Mouse (Mus musculus): ENCODE results near the gene Emc9. TPM values are rescaled to one million over a fixed set of nuclear protein-coding genes. Genes with fewer than 3 reads are reported as not detected.

Emc9 gene
- polyA plus RNA-seq (2014; fragmentation: Nextera tagmentation; extraction: Ambion mirVana): 44.5 and 46.2 TPM in 2 replicates

DNA sequence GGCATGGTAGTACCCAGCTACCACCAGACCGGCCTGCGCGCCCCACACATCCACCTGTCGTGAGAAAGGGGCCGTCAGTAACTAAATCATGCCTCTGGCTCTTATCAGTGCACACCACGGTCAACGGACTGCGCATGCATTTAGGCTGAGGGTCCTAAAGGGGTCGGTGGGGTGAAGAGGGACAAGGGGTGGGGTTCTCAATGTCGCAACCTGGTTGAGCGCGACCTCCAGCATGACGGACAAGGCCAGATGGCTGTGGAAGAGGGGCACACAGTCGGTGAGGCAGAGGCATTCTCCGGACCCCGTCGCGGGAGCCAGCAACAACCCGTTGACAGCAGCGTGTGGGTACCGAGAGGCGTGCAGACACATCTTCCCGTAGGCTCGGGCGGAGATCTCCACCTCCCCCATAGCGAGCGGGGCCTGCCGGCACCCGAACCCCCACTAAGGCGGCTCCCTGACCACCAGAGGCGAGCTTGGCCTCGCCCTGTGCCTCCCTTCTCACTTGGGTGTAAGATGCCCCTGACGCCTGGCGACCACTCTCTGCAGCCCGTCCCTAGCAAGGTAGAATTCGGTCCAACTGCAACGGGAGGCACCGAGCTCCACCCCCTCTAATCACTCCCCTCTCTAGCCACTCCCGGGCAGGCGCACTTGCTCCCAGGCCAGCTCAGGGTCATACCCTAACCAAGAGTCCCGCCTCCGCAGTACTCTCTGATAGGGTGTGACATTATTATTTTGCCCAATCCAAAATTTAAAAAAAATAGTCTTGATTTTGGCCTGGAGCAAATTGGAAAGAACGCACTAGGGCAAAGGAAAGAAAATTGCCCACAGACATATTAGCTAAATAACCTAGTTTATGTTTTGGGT is at the start of gene Emc9:
Emc9 (minus strand) TSS at position 601 of the 864 bp plus-strand sequence.
- Histone ChIP-seq H3K9ac (ENCODE audit: low read depth, low read length) (peak within 1 kb of the TSS; percentile 71), H3K4me3 (ENCODE audit: low read depth, low read length) (peak within 1 kb of the TSS; percentile 68), H3K9me3 (ENCODE audit: control insufficient read depth, low read length) (no peaks in the 10 kb centered on the region), H3K27ac (ENCODE audit: low read depth, low read length) (peak within 1 kb of the TSS; percentile 98), H3K4me2 (peak within 1 kb of the TSS; percentile 94), H3K4me1 (replicated peaks; ENCODE audit: control insufficient read depth, insufficient read depth, low read length) (peaks cover 36% of the 10 kb centered on the region), H3K27me3 (replicated peaks; ENCODE audit: control insufficient read depth, insufficient read depth, low read length) (no peaks in the 10 kb centered on the region), H3K36me3 (ENCODE audit: control insufficient read depth, insufficient read depth, low read length) (peaks cover 15% of the 10 kb centered on the region; the same call in 1 of the 2 replicates)
- WGBS: 2% methylated on average over 43 of the region's 43 CpGs
- ATAC-seq (replicated peaks; ENCODE audit: low FRiP score) (peak; percentile 94), DNase-seq (ENCODE audit: low spot score) (peak; percentile 83)

DNA sequence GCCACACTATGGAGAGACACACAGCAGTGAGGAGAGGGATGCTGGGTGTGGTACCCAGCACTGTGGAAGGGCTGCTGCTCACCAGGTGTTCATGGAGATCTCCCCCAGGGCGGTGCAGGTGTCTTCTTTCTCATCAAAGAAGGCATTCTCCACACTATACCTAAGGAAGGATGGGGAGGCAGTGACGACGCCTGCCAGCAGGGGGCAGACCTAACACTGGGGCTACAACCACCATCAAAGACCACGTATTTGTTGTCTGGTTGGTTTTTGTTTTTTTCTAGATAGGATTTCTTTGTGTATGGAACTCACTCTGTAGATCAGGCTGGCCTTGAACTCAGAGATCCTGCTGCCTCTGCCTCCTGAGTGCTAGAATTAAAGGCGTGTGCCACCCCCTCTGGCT is 44.2 kb upstream of the Emc9 start:
- Histone ChIP-seq H3K36me3 (ENCODE audit: control insufficient read depth, insufficient read depth, low read length) (peaks cover 72% of the 10 kb centered on the region), H3K4me2 (no peak overlapping the region), H3K27ac (ENCODE audit: low read depth, low read length) (no peak overlapping the region), H3K9me3 (ENCODE audit: control insufficient read depth, low read length) (no peaks in the 10 kb centered on the region), H3K4me3 (ENCODE audit: low read depth, low read length) (no peak overlapping the region), H3K27me3 (replicated peaks; ENCODE audit: control insufficient read depth, insufficient read depth, low read length) (no peaks in the 10 kb centered on the region), H3K9ac (ENCODE audit: low read depth, low read length) (no peak overlapping the region), H3K4me1 (replicated peaks; ENCODE audit: control insufficient read depth, insufficient read depth, low read length) (peaks cover 5% of the 10 kb centered on the region; the same call in 1 of the 2 replicates)
- ATAC-seq (replicated peaks; ENCODE audit: low FRiP score) (0 out of 2 replicates have a peak, but pooled peaks have one; percentile 26), DNase-seq (ENCODE audit: low spot score) (no peak)
- WGBS: 51% methylated on average over 5 of the region's 5 CpGs

DNA sequence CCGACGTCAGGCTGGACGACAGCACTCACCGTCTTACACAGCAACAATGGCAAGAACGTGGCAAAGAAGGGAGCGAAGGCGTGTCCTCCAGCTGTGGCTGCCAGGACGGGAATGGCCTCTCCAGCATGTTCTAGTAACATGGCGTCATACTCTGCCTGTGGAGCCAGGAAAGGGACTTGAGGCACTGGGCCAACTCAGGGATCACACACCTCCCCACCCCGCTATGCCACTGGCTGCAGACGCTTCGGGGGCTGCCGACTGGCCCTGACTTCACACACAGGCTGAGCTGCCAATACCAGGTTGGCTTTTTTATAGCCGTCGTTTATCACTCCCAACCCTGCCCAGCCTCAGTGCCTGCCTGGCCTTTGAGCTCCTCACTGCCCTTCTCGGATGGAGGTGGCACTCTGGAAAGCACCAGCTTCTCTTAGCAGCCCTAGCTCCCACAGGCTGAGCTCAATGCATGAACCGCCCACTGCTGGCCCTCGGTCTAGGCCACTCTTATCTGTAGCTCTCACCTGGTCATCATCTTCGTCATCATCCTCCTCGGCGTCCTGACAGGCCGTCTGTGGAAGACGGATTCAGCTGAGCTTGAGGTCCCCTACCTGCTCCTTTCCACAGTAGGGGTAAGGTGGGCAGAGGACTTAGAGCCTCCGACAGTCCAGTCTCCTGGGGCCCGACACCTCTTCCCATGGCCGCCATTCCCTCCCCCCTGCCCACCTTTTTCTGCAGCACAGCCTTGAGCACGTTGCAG is 43.1 kb upstream of the Emc9 start:
- no peak for DNase-seq (ENCODE audit: low spot score)
- Histone ChIP-seq H3K36me3 (ENCODE audit: control insufficient read depth, insufficient read depth, low read length) (peaks cover 67% of the 10 kb centered on the region), H3K4me1 (replicated peaks; ENCODE audit: control insufficient read depth, insufficient read depth, low read length) (peaks cover 5% of the 10 kb centered on the region; the same call in 1 of the 2 replicates), H3K9ac (ENCODE audit: low read depth, low read length) (no peak overlapping the region), H3K4me3 (ENCODE audit: low read depth, low read length) (no peak overlapping the region), H3K27me3 (replicated peaks; ENCODE audit: control insufficient read depth, insufficient read depth, low read length) (no peaks in the 10 kb centered on the region), H3K4me2 (no peak overlapping the region), H3K27ac (ENCODE audit: low read depth, low read length) (no peak overlapping the region), H3K9me3 (ENCODE audit: control insufficient read depth, low read length) (no peaks in the 10 kb centered on the region)
- ATAC-seq (replicated peaks; ENCODE audit: low FRiP score): 0 out of 2 replicates have a peak, but pooled peaks have one; percentile 24
- WGBS: 85% methylated on average over 27 of the region's 27 CpGs

DNA sequence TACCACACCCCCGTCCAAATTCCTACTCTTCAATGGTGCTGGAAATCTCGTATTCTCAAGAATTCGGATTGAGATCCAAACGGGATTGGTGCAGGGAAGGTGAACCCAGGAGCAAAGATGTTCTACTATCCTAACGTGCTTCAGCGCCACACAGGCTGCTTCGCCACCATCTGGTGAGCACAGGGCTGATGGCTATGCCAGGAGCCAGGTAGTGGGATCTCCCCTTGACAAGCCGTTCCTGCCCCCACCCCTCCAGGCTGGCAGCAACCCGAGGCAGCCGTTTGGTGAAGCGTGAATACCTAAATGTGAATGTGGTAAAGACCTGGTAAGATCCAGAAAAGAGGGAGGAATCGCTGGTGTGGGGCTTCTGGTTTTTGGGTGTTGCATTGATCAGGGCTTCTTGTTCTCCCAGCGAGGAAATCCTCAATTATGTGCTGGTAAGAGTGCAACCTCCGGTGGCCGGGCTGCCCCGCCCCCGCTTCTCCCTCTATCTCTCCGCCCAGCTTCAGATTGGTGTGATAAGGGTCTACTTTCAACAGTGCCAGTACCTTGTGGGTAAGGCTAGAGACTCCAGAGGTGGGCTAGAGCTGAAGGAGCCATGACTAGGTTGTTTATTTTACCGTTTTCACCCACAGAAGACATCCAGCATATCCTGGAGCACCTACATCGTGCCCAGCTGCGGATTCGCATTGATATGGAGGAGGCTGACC is 33.5 kb upstream of the Emc9 start:
- DNase-seq (ENCODE audit: low spot score) (no peak), ATAC-seq (replicated peaks; ENCODE audit: low FRiP score) (peak; percentile 61)
- peaks cover 22% of the 10 kb centered on the region for H3K4me1 ChIP-seq (replicated peaks; ENCODE audit: control insufficient read depth, insufficient read depth, low read length)
- 23% methylated on average over 22 of the region's 22 CpGs for WGBS
- peak overlapping the region; percentile 32 for H3K4me3 ChIP-seq (ENCODE audit: low read depth, low read length)
- H3K9ac ChIP-seq (ENCODE audit: low read depth, low read length): 0 out of 2 replicates have a peak overlapping the region, but pooled peaks have one; percentile 27
- H3K9me3 ChIP-seq (ENCODE audit: control insufficient read depth, low read length): no peaks in the 10 kb centered on the region
- peak overlapping the region; percentile 71 for H3K4me2 ChIP-seq
- H3K27me3 ChIP-seq (replicated peaks; ENCODE audit: control insufficient read depth, insufficient read depth, low read length): no peaks in the 10 kb centered on the region
- H3K27ac ChIP-seq (ENCODE audit: low read depth, low read length): no peak overlapping the region
- 0 out of 2 replicates have a peak, but pooled peaks cover 3% of the 10 kb centered on the region for H3K36me3 ChIP-seq (ENCODE audit: control insufficient read depth, insufficient read depth, low read length)

DNA sequence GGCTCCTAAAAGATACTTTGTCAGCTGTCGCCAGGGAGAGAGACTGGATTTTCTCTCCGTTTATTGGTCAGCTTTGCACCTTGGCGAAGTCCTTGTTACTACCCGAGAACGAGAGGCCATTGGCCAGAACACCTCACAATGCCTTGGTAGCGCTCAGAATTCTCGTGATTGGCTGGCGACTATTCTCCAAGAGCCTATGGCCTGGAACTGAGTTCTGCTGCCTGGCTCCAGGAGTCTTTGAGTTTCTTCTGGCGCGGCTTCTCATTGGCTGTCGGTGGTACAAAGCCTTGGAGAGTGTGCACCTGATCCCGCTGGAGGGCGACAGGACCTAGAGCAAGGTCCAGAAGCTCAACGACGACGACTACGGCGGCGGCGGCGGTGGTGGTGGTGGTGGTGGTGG is 32.7 kb upstream of the Emc9 start, which contains the start of gene Rec8:
Rec8 (plus strand) TSS at position 216 of the 400 bp plus-strand sequence.
- Histone ChIP-seq H3K27ac (ENCODE audit: low read depth, low read length) (no peak within 1 kb of the TSS), H3K9ac (ENCODE audit: low read depth, low read length) (0 out of 2 replicates have a peak within 1 kb of the TSS, but pooled peaks have one; percentile 27), H3K27me3 (replicated peaks; ENCODE audit: control insufficient read depth, insufficient read depth, low read length) (no peaks in the 10 kb centered on the region), H3K4me2 (peak within 1 kb of the TSS; percentile 71), H3K36me3 (ENCODE audit: control insufficient read depth, insufficient read depth, low read length) (0 out of 2 replicates have a peak, but pooled peaks cover 3% of the 10 kb centered on the region), H3K4me1 (replicated peaks; ENCODE audit: control insufficient read depth, insufficient read depth, low read length) (peaks cover 22% of the 10 kb centered on the region), H3K9me3 (ENCODE audit: control insufficient read depth, low read length) (no peaks in the 10 kb centered on the region), H3K4me3 (ENCODE audit: low read depth, low read length) (peak within 1 kb of the TSS; percentile 32)
- DNase-seq (ENCODE audit: low spot score) (peak; percentile 54), ATAC-seq (replicated peaks; ENCODE audit: low FRiP score) (peak; percentile 48)
- 14% methylated on average over 21 of the region's 21 CpGs for WGBS

DNA sequence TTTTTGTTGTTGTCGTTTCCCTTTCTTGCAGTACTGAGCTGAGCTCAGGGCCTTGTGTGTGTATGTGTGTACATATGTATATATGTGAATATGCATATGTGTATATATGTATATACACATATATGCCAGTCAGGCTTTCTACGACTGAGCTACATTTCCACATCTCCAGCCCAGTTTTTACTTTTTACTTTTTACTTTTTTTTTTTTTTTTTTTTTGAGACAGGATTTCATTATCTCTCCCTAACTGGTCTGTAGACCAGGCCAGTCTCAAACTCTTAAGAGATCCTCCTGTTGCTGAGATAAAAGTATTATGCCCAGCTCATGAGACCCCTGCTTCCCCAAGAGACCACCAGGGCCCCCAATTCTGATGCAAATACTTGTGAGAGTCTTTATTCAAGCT is 31.7 kb upstream of the Emc9 start:
- ATAC-seq (replicated peaks; ENCODE audit: low FRiP score) (no peak), DNase-seq (ENCODE audit: low spot score) (no peak)
- Histone ChIP-seq H3K4me3 (ENCODE audit: low read depth, low read length) (no peak overlapping the region), H3K9ac (ENCODE audit: low read depth, low read length) (no peak overlapping the region), H3K27ac (ENCODE audit: low read depth, low read length) (no peak overlapping the region), H3K36me3 (ENCODE audit: control insufficient read depth, insufficient read depth, low read length) (no peaks in the 10 kb centered on the region), H3K4me1 (replicated peaks; ENCODE audit: control insufficient read depth, insufficient read depth, low read length) (peaks cover 17% of the 10 kb centered on the region), H3K4me2 (no peak overlapping the region), H3K27me3 (replicated peaks; ENCODE audit: control insufficient read depth, insufficient read depth, low read length) (no peaks in the 10 kb centered on the region), H3K9me3 (ENCODE audit: control insufficient read depth, low read length) (no peaks in the 10 kb centered on the region)
- 72% methylated on average over 2 of the region's 2 CpGs for WGBS

DNA sequence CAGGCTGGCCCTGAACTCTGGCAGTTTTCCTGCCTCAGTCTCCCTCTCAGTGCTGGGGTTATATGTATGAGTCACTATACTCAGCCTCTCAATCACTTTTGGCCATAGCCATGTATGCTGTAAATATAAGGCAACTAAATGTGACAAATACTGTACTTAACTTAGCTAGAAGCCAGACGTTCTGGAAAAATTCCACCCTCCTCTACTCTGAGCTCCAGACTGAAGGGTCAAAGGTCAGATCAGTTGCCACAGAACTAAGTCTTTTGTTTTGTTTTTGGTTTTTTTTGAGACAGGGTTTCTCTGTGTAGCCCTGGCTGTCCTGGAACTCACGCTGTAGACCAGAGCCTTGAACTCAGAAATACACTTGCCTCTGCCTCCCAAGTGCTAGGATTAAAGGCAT is 30.8 kb upstream of the Emc9 start:
- no peak overlapping the region for H3K4me2 ChIP-seq
- ATAC-seq (replicated peaks; ENCODE audit: low FRiP score) (no peak), DNase-seq (ENCODE audit: low spot score) (no peak)
- no peak overlapping the region for H3K9ac ChIP-seq (ENCODE audit: low read depth, low read length)
- no peak overlapping the region for H3K4me3 ChIP-seq (ENCODE audit: low read depth, low read length)
- no peak overlapping the region for H3K27ac ChIP-seq (ENCODE audit: low read depth, low read length)
- H3K9me3 ChIP-seq (ENCODE audit: control insufficient read depth, low read length): no peaks in the 10 kb centered on the region
- H3K27me3 ChIP-seq (replicated peaks; ENCODE audit: control insufficient read depth, insufficient read depth, low read length): no peaks in the 10 kb centered on the region
- H3K36me3 ChIP-seq (ENCODE audit: control insufficient read depth, insufficient read depth, low read length): no peaks in the 10 kb centered on the region
- peaks cover 16% of the 10 kb centered on the region for H3K4me1 ChIP-seq (replicated peaks; ENCODE audit: control insufficient read depth, insufficient read depth, low read length)
- 56% methylated on average over 2 of the region's 2 CpGs for WGBS

Measured in liver, embryonic 11.5 days (tissue).